Mouse (Mus musculus) frontal cortex, adult (tissue): ENCODE results near the gene Reep6.
"Not testable (repeated sequence)": the region's sequence is repeated elsewhere in the genome, so short reads cannot be mapped to it uniquely, and the experiment has no call there.

Source experiments
- ATAC-seq: cut with Nextera tagmentation; 2 replicates; pipeline ENCODE4 v1.9.2; 2017; ENCODE audit warnings: mild to moderate bottlenecking, moderate library complexity, mixed read lengths; ENCODE audit not compliant: low TSS enrichment

Gene Reep6

GRCm38 (mm10) chr10:80330084-80330483, 331 bp downstream of the Reep6 start:
- no peak for ATAC-seq

- ATAC-seq = no peak
Observed at GRCm38 (mm10) chr10:80330888-80331287, 1.1 kb downstream of the Reep6 start.

GRCm38 (mm10) chr10:80331636-80332524, 2.1 kb downstream of the Reep6 start:
- ATAC-seq = no peak

- no peak for ATAC-seq
Observed at GRCm38 (mm10) chr10:80332525-80332989, 2.8 kb downstream of the Reep6 start.

GRCm38 (mm10) chr10:80336263-80336662, 6.5 kb downstream of the Reep6 start:
- no peak for ATAC-seq

GRCm38 (mm10) chr10:80339941-80340750, 10.4 kb downstream of the Reep6 start:
- ATAC-seq = peak; percentile 56; the same call in 1 of the 2 replicates

- no peak for ATAC-seq
Observed at GRCm38 (mm10) chr10:80341026-80341425, 11.3 kb downstream of the Reep6 start.

GRCm38 (mm10) chr10:80341491-80342304, 11.9 kb downstream of the Reep6 start:
- ATAC-seq = no peak

- ATAC-seq = 0 out of 2 replicates have a peak, but pooled peaks have one; percentile 7
Observed at GRCm38 (mm10) chr10:80342305-80342748, 12.6 kb downstream of the Reep6 start.

GRCm38 (mm10) chr10:80342749-80343424, 13.1 kb downstream of the Reep6 start:
- 0 out of 2 replicates have a peak, but pooled peaks have one; percentile 13 for ATAC-seq

- ATAC-seq = no peak
Observed at GRCm38 (mm10) chr10:80343425-80343895, 13.7 kb downstream of the Reep6 start.

GRCm38 (mm10) chr10:80344131-80344661, 14.4 kb downstream of the Reep6 start:
- ATAC-seq = no peak

GRCm38 (mm10) chr10:80345122-80345521, 15.4 kb downstream of the Reep6 start:
- ATAC-seq = no peak

GRCm38 (mm10) chr10:80345929-80346328, 16.2 kb downstream of the Reep6 start:
- ATAC-seq = not testable (repeated sequence)

- no peak for ATAC-seq
Observed at GRCm38 (mm10) chr10:80347514-80347967, 17.8 kb downstream of the Reep6 start.

GRCm38 (mm10) chr10:80348244-80348781, 18.6 kb downstream of the Reep6 start, which contains the start of gene Adamtsl5:
Gene Adamtsl5 (minus strand): TSS chr10:80348412.
- ATAC-seq = no peak

GRCm38 (mm10) chr10:80348981-80349380, 19.2 kb downstream of the Reep6 start:
- no peak for ATAC-seq

GRCm38 (mm10) chr10:80350292-80350691, 20.5 kb downstream of the Reep6 start:
- peak; percentile 82 for ATAC-seq

- ATAC-seq = no peak
Observed at GRCm38 (mm10) chr10:80351896-80352295, 22.1 kb downstream of the Reep6 start.

- ATAC-seq = no peak
Observed at GRCm38 (mm10) chr10:80352727-80353126, 23.0 kb downstream of the Reep6 start.
